Mouse (Mus musculus): ENCODE measurements around the gene Defb26. TPM values are rescaled to one million over a fixed set of nuclear protein-coding genes. Genes with fewer than 3 reads are reported as not detected.

Gene Defb26
- polyA plus RNA-seq, 1 experiment from 2014 or later, result not detected

GRCm38 (mm10) chr2:152459241-152459640 is 52.3 kb downstream of the Defb26 start:
- Histone ChIP-seq H3K9ac (replicated peaks) (no peak overlapping the region), H3K9me3 (replicated peaks) (no peaks in the 10 kb centered on the region), H3K4me2 (no peak overlapping the region), H3K4me1 (no peaks in the 10 kb centered on the region), H3K36me3 (no peaks in the 10 kb centered on the region), H3K4me3 (replicated peaks) (no peak overlapping the region), H3K27ac (replicated peaks) (no peak overlapping the region), H3K27me3 (replicated peaks) (no peaks in the 10 kb centered on the region)
- no peak for ATAC-seq (ENCODE audit: low FRiP score)
- WGBS, result 53% methylated on average over 13 of the region's 13 CpGs

Other genes with a start within 250 kb of the Defb26 start
- 30.1 and 34.0 TPM in 2 replicates for gene Tbc1d20, start 217.9 kb downstream of the Defb26 start, polyA plus RNA-seq (2015; fragmentation: Nextera tagmentation; extraction: Ambion mirVana)
- gene Rbck1, start 179.0 kb downstream of the Defb26 start, polyA plus RNA-seq (2015; fragmentation: Nextera tagmentation; extraction: Ambion mirVana), result 99.8 and 109 TPM in 2 replicates
- gene Trib3, start 167.7 kb downstream of the Defb26 start, polyA plus RNA-seq (2015; fragmentation: Nextera tagmentation; extraction: Ambion mirVana), result 1.8 and 1.9 TPM in 2 replicates
- gene Nrsn2, start 135.1 kb downstream of the Defb26 start, polyA plus RNA-seq (2015; fragmentation: Nextera tagmentation; extraction: Ambion mirVana), result 50.9 and 60.3 TPM in 2 replicates
- 10.1 and 12.1 TPM in 2 replicates for gene Sox12, start 113.6 kb downstream of the Defb26 start, polyA plus RNA-seq (2015; fragmentation: Nextera tagmentation; extraction: Ambion mirVana)
- 17.5 and 18.7 TPM in 2 replicates for gene Zcchc3, start 96.7 kb downstream of the Defb26 start, polyA plus RNA-seq (2015; fragmentation: Nextera tagmentation; extraction: Ambion mirVana)
- gene 6820408C15Rik, start 96.1 kb downstream of the Defb26 start, polyA plus RNA-seq (2015; fragmentation: Nextera tagmentation; extraction: Ambion mirVana), result 1.2 and 1.5 TPM in 2 replicates
- not detected in 2 replicates for gene Defb23, start 47.1 kb downstream of the Defb26 start, polyA plus RNA-seq (2015; fragmentation: Nextera tagmentation; extraction: Ambion mirVana)
- not detected in 2 replicates for gene Defb20, start 34.6 kb downstream of the Defb26 start, polyA plus RNA-seq (2015; fragmentation: Nextera tagmentation; extraction: Ambion mirVana)
- not detected in 2 replicates for gene Defb22, start 21.6 kb downstream of the Defb26 start, polyA plus RNA-seq (2015; fragmentation: Nextera tagmentation; extraction: Ambion mirVana)
- not detected in 2 replicates for gene Defb28, start 6.6 kb upstream of the Defb26 start, polyA plus RNA-seq (2015; fragmentation: Nextera tagmentation; extraction: Ambion mirVana)
- gene Defb29, start 28.4 kb upstream of the Defb26 start, polyA plus RNA-seq (2015; fragmentation: Nextera tagmentation; extraction: Ambion mirVana), result not detected in 2 replicates
- not detected in 2 replicates for gene Gm17416, start 57.6 kb upstream of the Defb26 start, polyA plus RNA-seq (2015; fragmentation: Nextera tagmentation; extraction: Ambion mirVana)
- gene Defb21, start 61.1 kb upstream of the Defb26 start, polyA plus RNA-seq (2015; fragmentation: Nextera tagmentation; extraction: Ambion mirVana), result not detected in 2 replicates
- gene Defb19, start 68.6 kb upstream of the Defb26 start, polyA plus RNA-seq (2015; fragmentation: Nextera tagmentation; extraction: Ambion mirVana), result not detected in 2 replicates
- not detected in 2 replicates for gene Defb45, start 87.7 kb upstream of the Defb26 start, polyA plus RNA-seq (2015; fragmentation: Nextera tagmentation; extraction: Ambion mirVana)
- not detected in 2 replicates for gene Defb36, start 92.6 kb upstream of the Defb26 start, polyA plus RNA-seq (2015; fragmentation: Nextera tagmentation; extraction: Ambion mirVana)
- gene Defb25, start 111.4 kb upstream of the Defb26 start, polyA plus RNA-seq (2015; fragmentation: Nextera tagmentation; extraction: Ambion mirVana), result not detected in 2 replicates
- gene Rem1, start 115.3 kb upstream of the Defb26 start, polyA plus RNA-seq (2015; fragmentation: Nextera tagmentation; extraction: Ambion mirVana), result 0.50 and 3.6 TPM in 2 replicates
- 152 and 155 TPM in 2 replicates for gene H13, start 157.8 kb upstream of the Defb26 start, polyA plus RNA-seq (2015; fragmentation: Nextera tagmentation; extraction: Ambion mirVana)
- gene Mcts2, start 175.3 kb upstream of the Defb26 start, polyA plus RNA-seq (2015; fragmentation: Nextera tagmentation; extraction: Ambion mirVana), result 33.9 and 41.5 TPM in 2 replicates
- gene Id1, start 224.6 kb upstream of the Defb26 start, polyA plus RNA-seq (2015; fragmentation: Nextera tagmentation; extraction: Ambion mirVana), result 57.5 and 59.1 TPM in 2 replicates
- 4.8 and 7.6 TPM in 2 replicates for gene Cox4i2, start 242.5 kb upstream of the Defb26 start, polyA plus RNA-seq (2015; fragmentation: Nextera tagmentation; extraction: Ambion mirVana)

Data from neural tube, embryonic 15.5 days (tissue).